ENCODE assay signal across 9 mouse cellular contexts in the genomic region with DNA sequence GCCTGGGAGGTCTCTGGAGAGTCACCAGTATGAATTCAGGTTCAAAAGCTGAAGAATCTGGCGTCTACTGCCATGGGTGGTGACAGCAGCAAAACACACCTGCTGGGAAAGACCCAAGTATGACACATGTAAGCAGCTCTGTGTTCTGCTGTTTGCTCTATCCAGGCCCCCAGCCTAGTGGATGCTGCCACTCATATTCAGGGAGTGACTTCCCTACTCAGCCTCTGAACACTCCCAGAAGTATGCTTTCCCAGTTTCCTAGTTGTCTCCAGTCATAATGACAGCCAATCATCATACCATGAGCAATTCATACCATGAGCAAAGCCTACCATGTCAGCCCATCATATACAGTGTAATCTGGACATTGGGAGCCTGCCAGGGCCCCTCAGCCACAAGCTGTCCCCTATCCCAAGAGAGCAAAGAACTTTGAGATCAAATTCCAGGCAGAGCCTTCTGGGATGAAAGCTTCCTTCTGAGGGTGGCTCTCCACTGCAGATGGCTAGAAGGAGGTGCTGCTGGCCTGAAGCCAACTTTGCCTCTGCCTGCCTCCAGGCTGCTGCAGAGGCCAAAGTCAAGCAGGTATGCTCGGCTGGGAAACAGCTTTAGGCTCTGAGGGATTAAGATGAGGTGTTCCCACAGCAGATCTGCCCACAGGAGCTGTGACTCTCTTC. TPM values are rescaled to one million over a fixed set of nuclear protein-coding genes. Genes with fewer than 3 reads are reported as not detected.
DNase-seq lines count a peak whose midpoint lies in the region; ATAC-seq lines count a peak whose summit lies in the region.
"Had no signal": no experiment of that assay in that cellular context is flagged by ENCODE, and none has a peak within 500 bp of the region (broad histone marks: within the 10 kb centered on the region; RNA-seq: fewer than 3 reads in every experiment).

No protein-coding gene starts in this region.

- no peaks in the 10 kb centered on the region for H3K9me3 ChIP-seq in kidney, embryonic 14.5 days (ENCODE audit: control insufficient read depth, low read length)
- H3K9me3 ChIP-seq: liver, embryonic 15.5 days had no signal

- H3K36me3 ChIP-seq in kidney, embryonic 14.5 days (ENCODE audit: control insufficient read depth, insufficient read depth, low read length), result no peaks in the 10 kb centered on the region
- H3K36me3 ChIP-seq: liver, embryonic 15.5 days had no signal

- no peak overlapping the region for H3K4me2 ChIP-seq in kidney, embryonic 14.5 days (replicated peaks; ENCODE audit: low read depth, low read length)
- H3K4me2 ChIP-seq: liver, embryonic 15.5 days had no signal

- no peaks in the 10 kb centered on the region for H3K4me1 ChIP-seq in kidney, embryonic 14.5 days (ENCODE audit: control insufficient read depth, insufficient read depth, low read length)
- H3K4me1 ChIP-seq: liver, embryonic 15.5 days had no signal

- H3K27ac ChIP-seq in kidney, embryonic 14.5 days (ENCODE audit: low read depth, low read length), result no peak overlapping the region
- H3K27ac ChIP-seq: liver, embryonic 15.5 days had no signal

- DNase-seq in kidney, adult 18-20 months, result peak; percentile 53
- DNase-seq in frontal cortex, adult 2 months (ENCODE audit: extremely low spot score in 1 of 2, low spot score in 1 of 2), result peak; percentile 75 to 87
- peak; percentile 35 to 57 for DNase-seq in layer of hippocampus, adult 8-10 months (ENCODE audit: low spot score in 2 of 2)
- peak; percentile 80 for DNase-seq in right cerebral cortex, adult 2 months (ENCODE audit: low spot score in 2 of 2)
- no peak for DNase-seq in embryo, embryonic 10.5 days (ENCODE audit: low spot score)
- DNase-seq in Muller cell, postnatal 12 days (ENCODE audit: inconsistent ontology term), result no peak

- no peak for ATAC-seq in kidney, embryonic 14.5 days (ENCODE audit: low FRiP score, low TSS enrichment)
- ATAC-seq in granulocyte monocyte progenitor cell, adult 5-6 weeks (replicated peaks; ENCODE audit: poor library complexity, severe bottlenecking), result no peak

- no peaks in the 10 kb centered on the region for H3K27me3 ChIP-seq in kidney, embryonic 14.5 days (ENCODE audit: control insufficient read depth, insufficient read depth, low read length)
- H3K27me3 ChIP-seq: liver, embryonic 15.5 days had no signal

- no peak overlapping the region for H3K9ac ChIP-seq in kidney, embryonic 14.5 days (ENCODE audit: low read depth, low read length)
- H3K9ac ChIP-seq: liver, embryonic 15.5 days had no signal

- H3K4me3 ChIP-seq in kidney, embryonic 14.5 days (ENCODE audit: low read length), result no peak overlapping the region
- H3K4me3 ChIP-seq: liver, embryonic 15.5 days had no signal

- WGBS in kidney, embryonic 14.5 days, result 81% methylated on average over 2 of the region's 2 CpGs

RNA-seq across cellular contexts. Expression of gene Iqsec1, which starts 42.8 kb away (rescaled TPM):
- polyA plus RNA-seq in kidney, embryonic 14.5 days (2014; fragmentation: Nextera tagmentation; extraction: Ambion mirVana), result 11.9 and 16.1 TPM in 2 replicates
- 141 and 142 TPM in 2 replicates for polyA plus RNA-seq in frontal cortex, adult 2 months (2012; rRNA removed)
- 100 to 1,000 TPM; 262 to 273 (median 267) TPM for total RNA-seq in layer of hippocampus, adult 8-10 months (2022)
- total RNA-seq in granulocyte monocyte progenitor cell, adult 5-6 weeks (2014; fragmentation: Nextera tagmentation), result 30.9 and 54.3 TPM in 2 replicates
- 14.2 and 15.9 TPM in 2 replicates for total RNA-seq in granulocyte monocyte progenitor cell, adult 5-6 weeks (2017)

Comparison
In these comparisons a context has a peak if more than half of its experiments do, and no peak if none do; other contexts are left out.
1. DNase-seq: peak in kidney, adult 18-20 months (single experiment), frontal cortex, adult 2 months (2 of 2), layer of hippocampus, adult 8-10 months (2 of 2) and right cerebral cortex, adult 2 months (2 of 2); none in embryo, embryonic 10.5 days (single experiment) and Muller cell, postnatal 12 days (single experiment).
2. RNA of gene Iqsec1, which starts 42.8 kb away (total RNA-seq): 262 to 273 TPM in layer of hippocampus, adult 8-10 months; 14.2 to 54.3 TPM in granulocyte monocyte progenitor cell, adult 5-6 weeks; every median in the first group is over 4 times any median in the second.